Mouse (Mus musculus) myocyte (in vitro differentiated cells): ENCODE measurements at regions not wholly inside any gene's neighbourhood (a gene's known extent, or its start where the extent isn't known, plus 50 kb on each side); places are given as distances from the start of the nearest gene placed in this dataset.

ENCODE experiments used
- H3K27me3 ChIP-seq: one replicate; pipeline ENCODE4 v1.6.1; 2011; ENCODE audit not compliant: control insufficient read depth, insufficient read depth, insufficient read length
- H3K36me3 ChIP-seq: one replicate; pipeline ENCODE4 v1.6.1; 2011; ENCODE audit not compliant: control insufficient read depth, insufficient read depth
- H3K4me2 ChIP-seq: one replicate; pipeline ENCODE4 v1.6.1; 2011; ENCODE audit warnings: low read depth, control low read depth
- H3K4me3 ChIP-seq: one replicate; pipeline ENCODE4 v1.5.1; 2011; ENCODE audit warnings: mild to moderate bottlenecking, control low read depth, moderate library complexity
- H3K79me2 ChIP-seq: one replicate; pipeline ENCODE4 v1.6.1; 2011; ENCODE audit not compliant: control insufficient read depth, insufficient read depth
- H3ac ChIP-seq: one replicate; pipeline ENCODE4 v1.6.1; 2011; ENCODE audit not compliant: control insufficient read depth, insufficient read length
- CEBPB ChIP-seq: IDR thresholded peaks from 2 replicates; pipeline ENCODE4 v1.6.1; 2011; ENCODE audit warnings: mild to moderate bottlenecking, moderate library complexity; ENCODE audit not compliant: poor library complexity, insufficient read depth, severe bottlenecking
- E2F4 ChIP-seq: IDR thresholded peaks from one replicate; pipeline ENCODE4 v1.6.1; 2011; ENCODE audit warnings: mild to moderate bottlenecking, control low read depth, moderate library complexity; ENCODE audit not compliant: insufficient read depth
- MAX ChIP-seq: IDR thresholded peaks from one replicate; pipeline ENCODE4 v1.6.1; 2011; ENCODE audit warnings: low read depth, mild to moderate bottlenecking, control low read depth
- MYOD1 ChIP-seq, 3 experiments: IDR thresholded peaks; one replicate each; pipeline ENCODE4 v1.6.1; 2011; ENCODE audit warnings: control low read depth in 2 of 3, low read depth in 2 of 3, mild to moderate bottlenecking in 2 of 3, moderate library complexity in 1 of 3; ENCODE audit not compliant: insufficient read length in 2 of 3, control insufficient read depth in 1 of 3
- MYOG ChIP-seq, 3 experiments: IDR thresholded peaks; one replicate each; pipeline ENCODE4 v1.6.1; 2011; ENCODE audit warnings: control low read depth in 2 of 3, low read depth in 2 of 3, mild to moderate bottlenecking in 2 of 3; ENCODE audit not compliant: insufficient read length in 2 of 3, control insufficient read depth in 1 of 3, insufficient read depth in 1 of 3
- POLR2A ChIP-seq: IDR thresholded peaks from one replicate; pipeline ENCODE4 v1.6.1; 2011; ENCODE audit warnings: low read depth, mild to moderate bottlenecking, control low read depth, moderate library complexity; ENCODE audit not compliant: insufficient read length
- POLR2AphosphoS2 ChIP-seq: IDR thresholded peaks from one replicate; pipeline ENCODE4 v1.6.1; 2011; ENCODE audit warnings: low read depth, control low read depth; ENCODE audit not compliant: insufficient read length
- REST ChIP-seq: IDR thresholded peaks from one replicate; pipeline ENCODE4 v1.6.1; 2011; ENCODE audit warnings: mild to moderate bottlenecking, control low read depth, moderate library complexity; ENCODE audit not compliant: insufficient read depth, insufficient read length
- SRF ChIP-seq: IDR thresholded peaks from one replicate; pipeline ENCODE4 v1.6.1; 2011; ENCODE audit warnings: low read depth; ENCODE audit not compliant: control insufficient read depth, insufficient read length
- TCF12 ChIP-seq: IDR thresholded peaks from one replicate; pipeline ENCODE4 v1.6.1; 2011; ENCODE audit warnings: mild to moderate bottlenecking, control low read depth; ENCODE audit not compliant: poor library complexity, insufficient read depth, severe bottlenecking
- TCF3 ChIP-seq: IDR thresholded peaks from one replicate; pipeline ENCODE4 v1.6.1; 2011; ENCODE audit warnings: low read depth, control low read depth; ENCODE audit not compliant: insufficient read length
- USF1 ChIP-seq: IDR thresholded peaks from one replicate; pipeline ENCODE4 v1.6.1; 2011; ENCODE audit warnings: low read depth, mild to moderate bottlenecking, control low read depth, moderate library complexity

DNA sequence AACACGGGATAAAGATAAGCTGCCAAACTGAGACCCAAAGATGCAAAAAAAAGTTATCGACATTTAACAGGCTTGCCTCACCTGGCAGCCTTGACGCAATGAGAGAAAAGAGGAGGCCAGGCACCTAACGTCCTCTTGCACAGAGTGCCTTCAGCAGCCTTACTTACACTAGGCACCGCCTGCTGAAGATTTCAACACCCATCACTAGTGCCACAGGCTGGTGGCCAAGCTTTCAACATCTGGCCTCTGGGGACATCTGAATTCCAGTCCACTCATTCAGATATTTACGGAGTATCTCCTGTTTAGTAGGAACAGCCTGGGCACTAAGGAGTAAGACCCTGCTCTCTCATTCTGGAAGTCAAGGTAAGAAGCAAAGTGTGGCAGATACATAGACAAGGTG lies 246.3 kb upstream of the Cited2 start:
- TF ChIP-seq REST = no peak
- H3K4me2 ChIP-seq = no peak overlapping the region
- H3K27me3 ChIP-seq = no peaks in the 10 kb centered on the region
- H3ac ChIP-seq = no peak overlapping the region
- H3K4me3 ChIP-seq = no peak overlapping the region
- H3K79me2 ChIP-seq = no peaks in the 10 kb centered on the region
- no peaks in the 10 kb centered on the region for H3K36me3 ChIP-seq

DNA sequence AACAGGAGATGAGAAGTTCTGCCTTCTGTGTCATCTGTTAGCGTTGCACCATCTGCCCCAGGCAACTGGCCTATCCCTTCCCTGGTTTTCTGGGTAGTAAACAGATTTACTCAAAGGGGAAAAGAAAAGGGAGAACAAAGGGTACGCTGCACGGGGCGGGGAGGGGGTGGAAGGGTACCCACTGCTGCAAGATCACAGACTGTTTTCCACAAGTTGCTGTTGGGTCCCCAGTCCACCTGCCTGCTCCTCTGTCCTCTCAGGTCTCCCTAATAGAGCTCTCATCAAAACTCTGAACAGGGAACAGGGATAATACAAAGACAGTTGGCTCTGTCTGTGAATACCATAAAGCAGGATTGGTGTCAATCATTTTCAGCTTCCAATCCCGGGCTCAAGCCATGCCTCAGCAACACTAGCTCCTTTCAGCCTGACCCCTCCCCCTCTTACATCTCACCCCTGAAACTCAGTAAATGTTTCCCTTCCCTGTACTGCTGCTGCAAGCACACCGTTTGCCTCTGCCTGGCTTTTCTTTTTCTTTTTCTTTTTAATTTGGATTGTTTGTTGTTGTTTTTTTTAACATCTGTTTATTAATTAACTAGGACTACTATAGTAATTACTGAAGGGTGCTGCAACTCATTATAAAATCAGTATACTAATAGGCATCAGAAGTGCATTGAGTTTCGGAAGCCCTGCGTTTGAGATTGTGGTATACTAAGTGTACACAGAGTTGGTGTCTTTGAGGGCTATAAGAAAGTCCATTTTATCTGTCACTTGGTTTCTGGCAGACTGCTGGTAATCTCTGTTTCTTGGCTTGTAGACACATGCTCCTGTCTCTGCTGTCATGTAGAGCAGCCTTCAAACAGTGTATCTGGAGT lies 244.0 kb upstream of the Cited2 start:
- H3K4me2 ChIP-seq = no peak overlapping the region
- H3ac ChIP-seq = no peak overlapping the region
- no peaks in the 10 kb centered on the region for H3K27me3 ChIP-seq
- H3K79me2 ChIP-seq = no peaks in the 10 kb centered on the region
- no peaks in the 10 kb centered on the region for H3K36me3 ChIP-seq
- no peak overlapping the region for H3K4me3 ChIP-seq
- TF ChIP-seq MAX (no peak), E2F4 (no peak), POLR2A (no peak), REST (no peak), MYOG (IDR thresholded peaks at IDR 0.05; ENCODE audit: control insufficient read depth in 1 of 3, insufficient read depth in 1 of 3, insufficient read length in 2 of 3, low read depth in 2 of 3) (no peak), CEBPB (no peak), TCF12 (no peak), USF1 (no peak), TCF3 (no peak), POLR2AphosphoS2 (no peak), MYOD1 (IDR thresholded peaks at IDR 0.05; ENCODE audit: control insufficient read depth in 1 of 3, insufficient read length in 2 of 3, low read depth in 2 of 3) (no peak), SRF (no peak)

GRCm38 (mm10) chr10:17482751-17483150 lies 240.3 kb upstream of the Cited2 start:
- Histone ChIP-seq H3K36me3 (no peaks in the 10 kb centered on the region), H3K27me3 (no peaks in the 10 kb centered on the region), H3K79me2 (no peaks in the 10 kb centered on the region), H3ac (no peak overlapping the region), H3K4me3 (no peak overlapping the region), H3K4me2 (no peak overlapping the region)
- TF ChIP-seq CEBPB (no peak), E2F4 (no peak), POLR2AphosphoS2 (no peak), POLR2A (no peak), REST (no peak), MYOD1 (IDR thresholded peaks at IDR 0.05; ENCODE audit: control insufficient read depth in 1 of 3, insufficient read length in 2 of 3, low read depth in 2 of 3) (no peak), USF1 (no peak), TCF3 (no peak), TCF12 (no peak), MAX (no peak), SRF (no peak), MYOG (IDR thresholded peaks at IDR 0.05; ENCODE audit: control insufficient read depth in 1 of 3, insufficient read depth in 1 of 3, insufficient read length in 2 of 3, low read depth in 2 of 3) (no peak)

GRCm38 (mm10) chr10:17485049-17485449 lies 238.0 kb upstream of the Cited2 start:
- no peak for TF ChIP-seq MAX
- no peak for TF ChIP-seq POLR2AphosphoS2
- no peak for TF ChIP-seq USF1
- TF ChIP-seq E2F4 = no peak

GRCm38 (mm10) chr10:17485515-17485914 lies 237.5 kb upstream of the Cited2 start:
- Histone ChIP-seq H3K36me3 (no peaks in the 10 kb centered on the region), H3K4me2 (no peak overlapping the region), H3ac (no peak overlapping the region), H3K4me3 (no peak overlapping the region), H3K27me3 (no peaks in the 10 kb centered on the region), H3K79me2 (no peaks in the 10 kb centered on the region)
- TF ChIP-seq E2F4 = no peak
- no peak for TF ChIP-seq REST
- no peak for TF ChIP-seq MYOD1 (IDR thresholded peaks at IDR 0.05; ENCODE audit: control insufficient read depth in 1 of 3, insufficient read length in 2 of 3, low read depth in 2 of 3)
- TF ChIP-seq TCF3 = no peak

More at GRCm38 (mm10) chr10:17485049-17485449, 238.0 kb upstream of the Cited2 start:
- Histone ChIP-seq H3K79me2 (no peaks in the 10 kb centered on the region), H3K4me3 (no peak overlapping the region), H3K36me3 (no peaks in the 10 kb centered on the region), H3ac (no peak overlapping the region), H3K4me2 (no peak overlapping the region), H3K27me3 (no peaks in the 10 kb centered on the region)
